Mouse (Mus musculus) layer of hippocampus, postnatal 36 days (tissue): ENCODE data around the gene Ipo13. TPM values are rescaled to one million over a fixed set of nuclear protein-coding genes. Genes with fewer than 3 reads are reported as not detected.

Experiments
- DNase-seq, 2 experiments: peaks; one replicate each; pipeline ENCODE4 v3.0.0; 2022
- total RNA-seq, 2 experiments: library from RNA; stranded (reverse); gene quantifications; 2 replicates each; pipeline ENCODE4 v1.2.3; 2021

Gene Ipo13
- total RNA-seq, result 100 to 1,000 TPM; 120 to 130 TPM

DNA sequence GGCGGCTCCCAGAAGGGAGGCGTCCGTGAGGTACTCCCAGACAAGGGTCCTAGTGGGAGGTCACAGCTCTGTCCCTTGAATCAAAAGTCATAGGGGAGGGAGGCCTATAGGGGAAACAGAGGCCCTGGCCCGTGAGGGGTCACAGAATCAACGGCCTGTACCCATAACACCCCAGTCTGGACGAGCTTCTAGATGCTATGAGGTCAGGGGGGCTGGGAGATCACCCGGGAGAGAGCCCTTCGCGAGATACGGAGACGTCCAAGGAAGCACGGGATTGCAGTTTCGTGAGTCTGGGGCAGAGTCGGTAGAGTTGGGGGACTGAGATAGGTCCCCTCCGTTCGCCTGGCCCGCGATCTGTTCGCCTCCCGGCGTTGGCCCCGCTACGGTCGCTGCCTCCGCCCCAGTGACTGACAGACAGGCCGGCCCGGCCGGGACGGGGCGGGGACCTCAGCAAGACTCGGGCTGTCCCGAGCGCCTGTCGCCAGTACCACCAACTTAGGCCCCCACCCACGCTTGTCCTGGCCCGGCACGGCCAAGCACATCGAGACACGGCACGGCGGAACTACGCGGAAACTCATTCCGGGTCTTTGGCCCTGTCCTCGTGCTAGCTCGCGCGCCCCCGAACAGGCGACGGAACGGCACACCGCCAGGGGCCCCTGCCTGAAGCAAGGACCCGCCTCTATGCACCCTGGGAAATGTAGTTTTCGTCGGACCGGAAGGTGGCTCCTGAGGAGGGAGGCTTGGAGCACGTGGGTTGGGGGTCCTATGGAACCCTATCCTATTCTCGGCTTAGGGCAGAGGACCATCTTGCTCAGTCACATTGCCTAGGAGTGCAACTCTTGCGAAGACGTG is at the start of gene Ipo13:
Ipo13 (minus strand) TSS at position 409 of the 852 bp plus-strand sequence.
- peak; percentile 95 to 97 for DNase-seq

DNA sequence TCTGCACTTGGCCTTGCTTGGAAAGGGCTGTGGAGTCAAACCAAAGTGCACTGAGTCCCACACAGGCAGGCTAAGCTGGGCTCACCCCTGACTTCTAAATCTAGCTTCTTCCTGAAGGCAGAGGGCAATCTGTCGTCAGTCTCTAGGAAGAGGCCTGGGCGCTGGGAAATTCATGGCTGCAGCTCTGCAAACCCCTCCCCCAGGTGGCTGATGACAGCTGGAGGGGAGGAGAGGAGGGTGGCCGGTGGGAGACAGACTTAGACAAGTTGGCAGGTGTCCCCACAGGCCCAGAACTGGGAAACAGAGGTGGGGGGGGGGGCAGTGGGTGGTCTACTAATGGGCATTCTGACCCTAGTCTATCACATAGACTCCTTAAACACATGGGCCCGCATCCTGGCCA is 42.7 kb upstream of the Ipo13 start:
- no peak for DNase-seq

DNA sequence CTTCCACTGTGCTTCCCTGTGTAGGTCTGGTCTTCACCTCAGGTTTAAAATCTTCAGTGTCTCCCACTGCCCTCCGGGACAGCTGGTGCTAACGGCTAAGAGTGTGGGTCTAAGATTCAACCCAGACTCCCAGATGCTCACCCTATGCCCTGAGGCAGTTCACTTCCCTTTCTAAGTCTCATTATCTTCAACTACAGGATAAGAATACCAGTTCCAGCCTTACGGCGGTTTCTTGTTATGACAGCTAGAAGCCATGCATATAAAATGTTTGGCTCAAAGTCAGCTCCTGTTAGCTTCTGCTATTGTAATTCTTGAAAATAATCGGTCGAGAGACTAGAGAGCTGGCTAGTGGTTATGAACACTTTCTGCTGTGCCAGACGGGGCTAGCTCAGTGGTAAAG is 32.7 kb upstream of the Ipo13 start:
- DNase-seq, result no peak

DNA sequence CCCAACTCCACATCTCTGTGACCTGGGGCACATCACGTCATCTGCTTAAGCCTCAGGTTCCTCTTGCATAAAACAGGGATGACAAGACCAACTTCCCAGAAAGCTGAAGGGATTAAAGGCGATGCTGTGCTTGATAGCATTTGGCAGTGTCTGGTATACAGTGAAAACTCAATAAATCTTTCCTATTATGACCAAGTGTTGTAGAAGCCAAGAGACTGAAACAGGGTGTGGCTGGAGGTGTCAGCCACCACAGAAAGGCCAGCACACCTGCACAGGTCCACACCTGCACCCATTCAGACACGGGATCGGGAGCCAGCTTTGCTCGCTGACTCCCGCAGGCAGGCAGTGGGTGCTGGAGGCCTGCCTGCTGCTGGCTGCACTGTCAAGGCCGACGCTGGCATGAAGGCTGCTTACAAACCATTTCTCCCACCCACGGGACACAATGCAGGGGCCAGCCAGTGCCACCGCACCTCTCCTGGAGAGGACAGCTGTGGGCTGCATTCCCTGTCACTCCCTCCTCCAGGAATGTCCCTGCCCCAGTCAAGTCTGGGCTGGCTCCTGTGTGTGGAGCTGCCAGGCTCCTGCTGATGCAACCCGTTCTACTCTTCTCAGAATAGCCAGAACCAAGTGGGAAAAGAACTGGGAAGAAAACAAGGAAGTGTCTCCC is 32.0 kb upstream of the Ipo13 start:
- no peak for DNase-seq

DNA sequence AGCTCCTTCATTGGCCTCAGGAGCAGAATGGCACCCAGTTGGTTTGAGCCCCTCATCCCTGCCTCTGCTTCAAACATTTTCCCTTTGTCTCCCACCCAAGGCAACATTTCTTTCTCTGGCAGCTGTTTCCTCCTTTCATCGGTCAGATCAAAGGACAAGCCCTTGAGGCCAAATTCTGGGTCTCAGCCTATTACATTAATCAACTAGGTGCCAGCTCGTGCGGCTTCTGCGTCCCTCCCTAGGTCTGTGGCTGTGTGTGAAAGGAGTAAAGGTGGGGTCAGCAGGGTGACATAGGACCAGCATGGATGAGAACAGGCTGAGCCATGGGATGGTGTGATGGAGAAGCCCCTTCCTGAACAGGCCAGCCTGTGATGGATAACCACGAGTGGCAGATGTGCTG is 28.5 kb upstream of the Ipo13 start:
- DNase-seq, result no peak

DNA sequence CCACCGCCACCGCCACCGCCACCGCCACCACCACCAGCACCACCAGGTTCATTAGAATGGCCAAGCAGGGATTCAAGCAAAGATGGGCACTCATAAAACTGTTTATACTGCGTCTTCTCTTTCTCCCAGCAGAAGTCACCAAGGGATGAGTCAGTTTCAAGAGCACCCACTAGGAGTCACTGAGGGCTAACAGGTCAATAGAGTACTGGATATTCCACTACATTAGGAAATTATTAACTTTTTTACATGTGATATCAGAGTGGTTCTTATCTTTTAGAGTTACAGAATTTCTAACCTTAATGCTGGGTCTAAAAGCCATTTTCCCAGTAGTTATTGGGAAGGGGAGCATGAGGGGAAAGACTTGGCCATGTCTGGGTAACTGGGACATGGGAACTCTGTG is 22.2 kb upstream of the Ipo13 start:
- no peak for DNase-seq

DNA sequence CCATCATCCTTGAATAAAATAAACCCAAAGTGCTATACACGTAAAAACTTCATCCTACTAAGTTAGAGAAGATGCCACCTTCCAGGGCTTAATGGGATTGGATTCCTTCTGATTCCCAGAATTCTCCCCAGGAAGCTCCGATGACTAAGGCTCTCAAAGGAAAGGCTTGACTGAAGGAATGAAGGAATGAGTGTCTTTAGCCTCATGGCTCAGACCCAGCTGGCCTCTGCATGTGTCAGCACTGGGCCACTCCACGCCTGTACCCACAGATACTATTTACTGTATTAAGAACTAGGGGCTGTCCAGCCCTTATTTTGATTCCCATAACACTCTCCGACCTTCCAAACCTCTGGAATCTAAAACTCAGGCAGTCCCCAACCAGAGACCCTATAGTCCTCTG is 19.3 kb upstream of the Ipo13 start:
- no peak for DNase-seq

DNA sequence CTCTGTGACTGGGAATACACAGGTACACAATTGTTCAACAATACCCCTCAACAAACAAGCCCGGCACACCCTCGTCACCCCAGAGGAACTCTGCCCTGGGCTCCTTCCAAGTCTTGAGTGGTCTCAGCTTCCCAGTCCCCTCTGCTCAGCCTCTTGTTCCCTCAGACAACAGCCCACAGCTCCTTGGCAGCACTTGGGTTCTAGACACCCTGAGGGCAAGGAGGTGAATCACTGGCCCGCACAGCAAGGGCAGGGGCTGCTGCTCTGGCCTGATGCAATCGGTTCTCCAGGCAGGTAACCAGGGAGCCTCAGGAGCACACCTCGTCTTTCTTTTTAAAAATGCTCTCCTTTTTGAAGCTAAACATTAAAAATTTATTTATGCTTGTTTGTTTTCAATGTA is 18.4 kb upstream of the Ipo13 start:
- DNase-seq, result no peak

DNA sequence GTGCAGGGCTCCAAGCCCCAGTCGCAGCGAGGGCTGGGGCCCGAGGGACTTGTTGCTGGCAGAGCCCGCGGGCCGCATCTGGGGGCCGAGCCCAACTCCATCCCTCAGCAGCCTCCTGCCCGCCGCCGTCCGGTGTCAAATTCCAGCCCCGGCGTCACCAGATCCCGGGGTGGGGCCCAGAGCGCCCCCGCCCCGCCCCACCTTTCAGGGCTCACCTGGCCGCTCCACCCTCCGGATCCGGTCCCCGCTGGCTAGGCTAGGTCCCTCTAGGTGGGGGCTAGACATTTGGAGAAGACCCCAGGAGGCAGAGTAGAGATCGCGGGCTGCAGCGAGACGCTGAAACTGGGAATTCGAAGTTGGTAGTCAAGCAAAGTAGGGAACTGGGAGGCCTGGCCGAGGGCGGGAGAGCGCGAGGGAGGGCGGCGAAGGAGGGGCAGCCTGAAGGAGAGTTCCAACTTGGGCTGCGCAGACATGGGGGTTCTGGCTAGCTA is 14.6 kb upstream of the Ipo13 start, which contains the start of gene Artn:
Artn (minus strand) TSS at position 373 of the 491 bp plus-strand sequence.
- DNase-seq, result no peak

DNA sequence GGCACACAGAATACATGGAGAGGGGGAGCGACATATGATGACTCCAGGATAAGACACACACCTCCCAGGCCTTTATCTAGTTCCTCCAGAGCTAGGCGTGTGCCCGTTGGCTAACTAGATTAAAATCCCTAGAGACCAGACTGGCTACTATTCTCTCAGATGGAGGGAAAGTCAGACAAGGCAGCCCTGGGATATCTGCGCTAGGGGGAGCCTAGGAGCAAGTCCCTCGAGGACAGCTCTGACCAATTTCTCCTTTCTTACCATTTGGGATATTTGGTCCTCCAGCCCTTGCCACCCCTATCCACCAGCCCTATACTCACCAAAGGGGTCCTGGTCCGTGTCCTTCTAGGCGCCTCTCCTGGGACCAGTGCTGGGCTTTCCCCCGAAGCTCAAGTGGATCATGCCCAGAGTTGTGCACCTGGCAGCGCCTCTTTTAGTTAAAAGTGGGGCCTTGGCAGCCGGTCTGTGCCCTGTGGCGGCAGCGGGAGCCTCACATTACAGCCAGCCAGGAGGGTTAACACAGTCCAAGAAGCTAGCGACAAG is 14.0 kb upstream of the Ipo13 start:
- DNase-seq, result no peak

DNA sequence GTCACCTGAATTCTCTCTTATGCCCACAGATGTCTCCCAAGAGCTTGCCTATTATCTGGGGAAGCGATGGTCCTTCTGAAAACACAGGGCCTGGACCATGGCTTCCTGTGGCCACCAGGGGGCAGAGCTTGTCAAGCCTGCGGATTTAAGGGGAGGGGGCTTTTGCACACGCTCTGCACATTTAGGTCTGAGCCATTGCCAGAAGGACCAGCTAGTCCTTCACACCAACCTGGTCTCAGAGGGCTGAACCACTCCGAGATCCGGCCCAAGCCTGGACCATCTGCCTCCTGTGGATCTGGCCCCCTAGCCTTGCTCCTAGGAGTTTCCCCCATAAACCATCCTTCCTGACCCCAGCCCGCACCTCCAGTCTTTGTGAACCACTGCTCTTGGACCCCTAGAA is 13.4 kb upstream of the Ipo13 start:
- no peak for DNase-seq

DNA sequence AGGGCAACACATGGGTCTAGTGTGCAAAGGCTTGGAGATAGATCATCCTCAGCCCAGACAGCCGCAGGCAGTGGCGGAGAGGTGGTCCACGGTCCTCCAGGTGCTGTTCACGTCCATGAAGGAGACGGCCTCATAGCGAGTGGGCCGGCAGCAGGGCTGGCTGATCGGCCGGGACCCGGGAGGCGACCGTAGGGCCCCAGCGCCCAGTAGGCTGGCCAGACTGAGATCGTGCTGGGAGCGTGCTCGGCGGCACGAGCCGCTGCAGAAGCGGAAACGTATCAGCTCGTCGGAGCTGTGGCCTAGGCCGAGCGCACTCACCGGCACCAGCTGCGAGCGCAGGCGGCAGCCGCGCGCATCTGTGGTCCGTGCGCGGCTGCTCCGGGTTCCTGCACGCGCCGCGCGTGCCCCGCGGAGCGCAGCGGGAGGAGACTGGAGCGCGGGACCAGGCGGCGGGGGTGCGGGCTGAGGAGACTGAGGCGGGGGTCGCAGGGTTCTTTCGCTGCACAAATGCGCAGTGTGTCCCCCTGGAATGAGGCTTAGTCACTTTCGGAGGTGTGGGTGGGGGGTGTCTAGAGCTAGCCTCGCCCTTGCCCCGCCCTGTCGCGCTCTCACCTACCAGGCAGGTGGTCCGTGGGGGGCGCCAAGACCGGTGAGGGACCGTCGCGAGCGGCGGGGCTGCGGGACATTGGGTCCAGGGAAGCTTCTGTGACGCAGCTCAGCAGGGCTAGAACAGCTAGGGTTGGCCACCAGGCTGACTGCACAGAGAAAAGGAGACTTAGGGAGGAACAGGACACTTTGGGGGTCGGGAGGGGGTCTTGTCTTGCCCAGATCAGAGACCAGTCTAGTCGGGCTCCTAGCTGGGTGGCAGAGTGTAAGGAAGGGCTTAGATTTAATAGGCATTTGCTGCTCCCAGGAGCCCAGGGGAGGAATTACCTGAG is 12.0 kb upstream of the Ipo13 start:
- DNase-seq, result peak in 1 of 2 experiments; percentile 54

DNA sequence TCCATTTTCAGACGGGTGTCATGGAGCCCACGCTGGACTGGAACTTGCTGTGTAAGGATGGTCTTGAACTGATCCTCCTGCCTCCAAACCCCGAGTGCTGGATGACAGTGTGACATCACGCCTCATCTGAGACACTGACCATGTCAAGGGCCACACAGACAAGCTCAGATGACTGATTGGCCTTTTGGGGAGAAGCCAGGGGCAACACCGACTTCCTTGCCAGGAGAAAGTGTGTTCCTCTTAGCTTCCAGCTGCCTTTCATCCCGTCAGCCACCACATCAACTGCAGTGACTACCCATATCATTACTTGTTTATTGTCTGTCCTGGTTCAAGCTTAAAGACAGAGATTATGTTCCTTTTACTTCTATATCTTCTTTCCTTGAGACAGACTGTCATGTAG is 10.1 kb upstream of the Ipo13 start:
- DNase-seq, result no peak

DNA sequence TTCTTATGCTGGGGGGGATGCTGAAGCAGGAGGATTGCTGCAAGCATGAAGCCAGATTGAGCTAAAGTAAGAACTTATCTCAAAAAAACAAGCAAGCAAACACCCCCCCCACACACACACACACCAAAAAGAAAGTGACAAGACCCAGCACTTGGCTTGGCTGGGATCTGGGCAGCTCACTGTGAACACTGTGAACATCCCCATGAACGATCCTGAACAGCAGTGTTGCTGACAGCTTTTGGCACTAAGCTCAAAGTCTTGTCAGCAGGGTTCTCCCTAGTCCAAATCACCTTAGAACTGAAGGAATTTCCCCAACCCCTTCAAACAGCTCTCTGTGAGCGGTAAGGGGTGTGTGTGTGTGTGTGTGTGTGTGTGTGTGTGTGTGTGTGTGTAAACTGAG is 8.7 kb upstream of the Ipo13 start:
- DNase-seq, result no peak

DNA sequence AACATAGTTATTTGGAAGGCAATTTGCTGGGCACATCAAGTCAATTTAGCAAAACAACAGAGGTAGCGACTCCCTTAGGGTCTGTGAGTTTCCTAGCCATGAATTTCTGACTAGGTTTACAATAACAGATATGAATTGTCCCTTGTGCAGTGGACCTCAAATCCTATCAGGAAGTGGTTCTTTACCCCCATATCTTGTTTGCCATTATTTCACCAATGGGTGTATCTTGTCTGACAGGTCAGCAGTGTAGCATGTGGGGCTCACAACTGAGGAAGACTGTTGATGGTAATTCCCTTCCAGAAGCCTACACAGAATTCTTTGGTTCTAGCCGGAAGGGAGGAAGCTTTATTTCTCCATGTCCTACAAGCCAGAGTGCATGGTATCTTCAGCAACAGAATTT is 6.6 kb upstream of the Ipo13 start:
- DNase-seq, result no peak

DNA sequence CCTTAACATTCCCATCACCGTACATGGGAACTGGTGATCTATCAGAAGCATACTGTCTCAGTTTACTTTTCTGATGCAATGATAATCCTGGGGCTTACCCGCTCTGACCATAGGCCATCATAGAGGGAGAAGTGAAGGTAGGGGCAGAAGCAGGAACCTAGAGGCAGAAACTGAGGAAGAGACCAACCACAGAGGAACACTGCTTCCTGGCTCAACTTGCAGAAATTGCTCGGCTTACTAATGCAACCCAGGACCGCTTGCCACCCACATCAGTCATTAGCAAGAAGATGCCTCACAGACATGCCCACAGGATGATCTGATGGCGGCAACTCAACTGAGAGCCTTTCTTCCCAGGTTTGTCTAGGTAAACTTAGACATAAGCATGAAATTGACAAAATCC is 4.0 kb upstream of the Ipo13 start:
- no peak for DNase-seq

DNA sequence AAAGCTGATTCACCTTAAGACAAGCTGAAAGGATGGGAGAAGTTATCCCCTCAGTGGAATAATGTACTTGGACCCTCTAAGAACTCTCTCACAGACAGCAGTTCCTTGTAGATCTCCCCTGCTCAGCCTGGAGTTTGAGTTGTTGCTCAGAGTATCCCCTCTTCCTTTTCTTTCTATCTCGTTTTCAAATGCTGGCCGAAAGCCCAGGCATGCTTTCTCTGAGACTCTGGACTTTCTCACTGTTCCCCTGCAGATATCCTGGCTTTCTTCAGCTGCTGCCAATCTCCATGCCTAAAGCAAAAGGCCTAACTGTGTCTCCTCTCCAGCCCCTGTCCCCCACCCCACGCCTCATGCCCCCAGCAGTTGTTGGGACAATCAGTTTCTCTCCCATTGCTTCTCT is 3.5 kb upstream of the Ipo13 start:
- DNase-seq, result no peak

DNA sequence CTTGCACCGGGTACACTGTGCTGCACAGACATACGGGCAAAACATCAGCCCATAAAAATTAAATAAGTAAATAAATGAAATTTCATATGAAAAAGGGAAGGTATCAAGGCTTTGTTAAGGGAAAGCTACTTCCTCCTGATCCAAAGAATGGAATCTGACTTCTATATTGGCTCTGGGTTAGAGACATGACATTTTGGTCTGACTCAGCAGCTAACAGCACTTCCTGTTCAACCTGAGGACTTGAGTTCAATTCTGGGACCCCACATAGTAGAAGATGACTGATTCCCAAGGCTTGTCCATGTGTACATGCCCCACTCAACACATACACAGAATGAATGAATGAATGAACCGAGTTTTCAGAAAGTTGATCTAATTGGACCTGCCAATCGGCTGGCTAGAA is 3.0 kb upstream of the Ipo13 start:
- no peak for DNase-seq

DNA sequence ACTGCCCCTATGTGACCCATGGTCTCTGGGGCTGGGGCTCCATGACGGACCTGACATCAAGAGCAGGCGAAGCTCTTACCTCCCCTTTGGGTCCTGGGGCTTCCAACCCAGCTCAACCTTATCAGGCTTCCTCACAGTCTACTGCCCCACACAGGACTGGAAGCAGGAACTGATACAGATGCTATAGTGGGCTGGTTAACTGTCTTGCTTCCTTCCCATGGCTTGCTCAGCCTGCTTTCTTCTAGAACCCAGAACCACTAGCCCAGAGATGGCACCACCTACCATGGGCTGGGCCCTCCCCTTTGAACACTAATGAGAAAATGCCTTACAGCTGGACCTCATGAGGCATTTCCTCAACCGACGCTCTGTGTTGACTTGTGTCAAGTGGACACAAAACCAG is 2.6 kb upstream of the Ipo13 start:
- no peak for DNase-seq

DNA sequence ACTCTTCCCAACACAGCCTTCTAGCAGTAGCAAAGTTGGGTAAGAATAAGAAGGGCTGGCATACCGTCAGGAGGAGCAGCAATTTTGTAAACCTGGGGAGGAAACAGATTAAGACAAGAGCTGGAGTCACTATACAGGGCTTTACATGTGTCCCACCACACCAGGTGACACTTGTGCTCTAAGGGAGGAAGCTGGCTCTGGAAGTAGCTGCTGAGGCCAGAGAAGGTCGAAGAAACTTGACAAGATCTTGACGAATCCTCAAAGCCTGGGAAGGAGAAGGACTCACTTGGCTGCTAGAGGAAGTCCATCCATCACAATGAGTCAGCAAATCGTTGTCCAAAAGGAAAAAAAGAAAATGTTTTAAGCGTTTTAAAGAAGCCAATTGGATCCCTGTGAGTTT is 1.6 kb upstream of the Ipo13 start:
- no peak for DNase-seq

DNA sequence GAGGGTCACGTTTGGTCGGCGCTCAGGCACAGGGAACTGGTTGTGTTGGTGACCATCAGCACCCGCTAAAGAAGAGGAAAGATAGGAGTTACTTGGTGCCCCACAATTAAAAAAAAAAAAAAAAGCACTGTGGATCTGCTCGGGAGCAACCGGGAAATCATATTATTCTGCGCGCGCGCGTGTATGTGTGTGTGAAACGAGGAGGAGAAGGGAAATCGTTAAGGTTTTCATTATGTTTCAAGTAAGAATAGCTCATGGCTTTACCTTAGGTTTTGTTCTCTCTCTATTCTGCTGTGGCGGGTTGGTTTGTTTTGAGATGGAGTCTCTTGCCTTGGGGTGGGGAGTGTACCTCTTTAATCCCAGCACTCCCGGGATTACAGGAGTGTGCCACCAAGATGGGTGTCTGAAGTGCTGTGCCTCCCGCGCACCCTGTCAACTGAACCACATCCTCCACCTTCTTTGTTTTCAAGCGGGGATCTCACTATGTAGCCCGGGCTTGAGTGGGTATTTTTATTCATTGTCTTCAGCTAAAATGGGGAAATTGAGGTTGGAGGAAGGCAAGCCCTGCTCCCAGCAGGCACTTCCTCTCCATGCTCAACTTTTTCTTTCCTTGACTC is 798 bp upstream of the Ipo13 start:
- DNase-seq, result no peak

DNA sequence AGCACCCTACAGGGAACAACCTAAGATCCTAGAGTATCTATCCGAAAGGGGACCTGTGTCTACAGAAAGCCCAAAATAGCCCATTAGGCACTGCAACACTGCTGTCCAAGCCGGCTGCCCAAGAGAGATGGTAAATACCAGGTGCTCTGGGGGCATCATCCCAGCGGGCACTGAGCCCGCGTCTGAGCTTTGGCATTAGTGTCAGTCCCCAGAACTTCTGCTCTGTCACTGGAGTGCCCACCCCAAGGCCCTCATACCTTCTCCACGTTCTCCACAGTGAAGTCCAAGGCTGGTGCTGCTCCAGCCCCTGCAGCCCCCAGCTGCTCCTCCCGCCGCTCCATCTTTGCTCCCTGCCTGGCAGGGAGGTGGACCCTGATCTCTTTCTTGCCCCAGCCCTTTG is 768 bp downstream of the Ipo13 start:
- no peak for DNase-seq
